Mouse (Mus musculus): ENCODE measurements around the gene Palm2.

DNA sequence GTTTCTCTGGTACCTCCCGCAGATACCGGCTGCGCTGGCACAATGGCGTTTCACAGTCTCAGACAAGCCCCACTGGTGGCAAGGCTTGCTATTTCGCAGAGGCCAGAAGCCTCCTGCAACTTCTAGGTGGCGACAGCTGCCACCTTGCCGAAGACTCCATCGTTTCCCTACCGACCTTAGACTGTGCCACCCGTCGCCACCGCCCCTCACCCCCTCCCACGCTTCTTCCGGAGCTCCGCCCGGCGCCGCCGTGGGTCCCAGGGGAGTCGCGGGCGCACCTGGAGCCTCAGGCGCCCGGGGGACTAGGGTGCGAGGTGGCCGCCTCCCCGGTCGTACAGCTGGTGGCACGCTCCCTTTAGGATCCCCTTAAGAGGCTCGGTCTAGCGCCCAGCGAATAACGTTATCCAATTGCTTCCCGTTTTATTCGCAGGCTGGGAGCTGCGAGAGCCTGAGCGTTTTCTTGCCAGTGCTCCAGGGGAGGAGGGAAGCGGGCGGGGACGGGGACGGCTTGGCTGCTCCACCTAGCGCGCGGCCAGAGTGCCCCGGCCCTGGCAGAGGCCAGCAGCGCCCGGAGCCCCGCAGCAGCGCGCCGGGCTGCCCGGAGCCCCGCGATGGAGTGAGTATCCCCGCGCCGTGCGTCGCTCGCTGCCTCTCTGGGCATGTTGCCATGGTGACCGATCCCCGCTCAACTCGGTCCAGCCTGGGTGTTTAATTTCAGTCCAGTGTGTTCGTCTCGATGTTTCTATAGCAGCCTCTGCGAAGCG lies at the start of gene Palm2:
- TF ChIP-seq CTCF (IDR thresholded peaks at IDR 0.05; ENCODE audit: insufficient read depth, low read length), result no peak
- TF ChIP-seq POLR2A (IDR thresholded peaks at IDR 0.05; ENCODE audit: borderline replicate concordance, extremely low read depth, low read depth, low read length), result no peak
